Mouse (Mus musculus) urinary bladder, postnatal 10 days (tissue): Measurements from ENCODE around the gene Bcl9l.
"Not testable (repeated sequence)": the region's sequence is repeated elsewhere in the genome, so short reads cannot be mapped to it uniquely, and the experiment has no call there.

ENCODE experiments used
- DNase-seq: peaks from one replicate; pipeline ENCODE4 v3.0.0; 2022; ENCODE audit warnings: low spot score

Bcl9l gene

GRCm38 (mm10) chr9:44482552-44482951 lies at the start of gene Bcl9l:
TSS of gene Bcl9l (plus strand) at chr9:44482825.
- DNase-seq, result peak; percentile 86

GRCm38 (mm10) chr9:44435747-44436146 lies 46.9 kb upstream of the Bcl9l start:
- no peak for DNase-seq

- no peak for DNase-seq
These were observed 41.7 kb upstream of the Bcl9l start, which contains the start of gene Foxr1 for GRCm38 (mm10) chr9:44440961-44441360. TSS of gene Foxr1 (minus strand) at chr9:44441136.

- DNase-seq, result not testable (repeated sequence)
These were observed 38.1 kb upstream of the Bcl9l start for GRCm38 (mm10) chr9:44444402-44445025.

DNA sequence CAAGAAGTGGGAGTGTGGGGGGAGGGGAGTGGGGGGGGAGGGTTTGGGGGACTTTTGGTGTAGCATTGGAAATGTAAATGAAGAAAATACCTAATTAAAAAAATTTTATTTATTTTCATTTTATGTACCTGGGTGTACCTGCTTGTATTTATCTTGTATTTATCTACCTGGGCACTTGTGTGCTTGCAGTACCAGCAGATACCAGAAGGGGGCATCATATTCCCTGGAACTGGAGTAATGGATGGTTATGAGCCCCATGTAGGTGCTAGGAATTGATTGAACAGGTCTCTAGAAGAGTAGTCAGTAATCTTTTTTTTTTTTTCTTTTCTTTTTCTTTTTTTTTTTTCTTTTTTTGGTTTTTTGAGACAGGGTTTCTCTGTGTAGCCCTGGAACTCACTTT lies 32.2 kb upstream of the Bcl9l start:
- no peak for DNase-seq

- DNase-seq, result peak; percentile 69
These were observed 28.3 kb upstream of the Bcl9l start for GRCm38 (mm10) chr9:44454132-44454890.

DNA sequence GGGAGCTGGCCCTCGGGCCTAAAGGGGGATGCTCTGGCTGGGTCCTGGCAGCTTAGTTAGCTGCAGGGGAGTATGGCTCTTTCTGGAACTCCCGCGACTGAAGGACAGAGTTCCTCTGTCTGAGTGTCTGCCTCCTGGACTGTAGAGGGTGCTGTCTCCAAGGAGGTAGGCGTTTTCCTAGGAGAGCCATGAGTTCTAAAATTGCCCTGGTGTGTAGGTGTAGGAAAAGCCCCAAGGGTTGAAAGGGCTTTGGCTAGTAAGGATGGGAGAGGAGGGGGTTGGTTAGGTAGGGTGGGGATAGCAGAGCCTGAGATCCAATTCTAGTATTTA lies 27.8 kb upstream of the Bcl9l start, which contains the start of gene Upk2:
TSS of gene Upk2 (minus strand) at position 86 of the 330 bp plus-strand sequence.
- DNase-seq, result no peak

DNA sequence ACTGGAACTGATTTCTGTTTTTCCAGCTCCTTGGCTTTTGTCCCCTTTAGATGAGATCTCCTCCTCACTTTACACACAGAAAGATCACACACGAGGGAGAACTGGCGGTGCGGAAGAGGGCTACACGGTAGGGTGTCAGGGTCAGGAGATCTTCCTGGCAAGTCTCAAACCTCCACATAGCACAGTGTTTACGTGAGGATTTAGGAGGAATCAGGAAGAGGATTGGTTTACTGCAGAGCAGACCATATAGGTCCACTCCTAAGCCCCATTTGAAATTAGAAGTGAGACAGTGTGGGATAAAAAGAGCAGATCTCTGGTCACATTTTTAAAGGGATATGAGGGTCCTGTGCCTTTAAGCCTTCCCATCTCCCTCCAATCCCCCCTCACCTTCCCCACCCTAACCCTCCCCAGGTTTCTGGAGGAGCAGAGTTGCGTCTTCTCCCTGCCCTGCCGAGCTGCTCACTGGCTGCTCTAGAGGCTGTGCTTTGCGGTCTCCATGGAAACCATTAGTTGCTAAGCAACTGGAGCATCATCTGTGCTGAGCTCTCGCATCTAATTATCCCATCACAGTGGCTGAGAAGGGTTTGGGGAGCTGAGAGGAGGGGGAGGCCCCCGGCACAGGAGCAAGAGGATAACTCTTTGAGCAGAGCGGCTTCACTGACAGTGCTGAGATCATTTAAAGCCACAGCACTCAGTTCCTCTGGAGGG lies 25.4 kb upstream of the Bcl9l start:
- DNase-seq, result no peak

DNA sequence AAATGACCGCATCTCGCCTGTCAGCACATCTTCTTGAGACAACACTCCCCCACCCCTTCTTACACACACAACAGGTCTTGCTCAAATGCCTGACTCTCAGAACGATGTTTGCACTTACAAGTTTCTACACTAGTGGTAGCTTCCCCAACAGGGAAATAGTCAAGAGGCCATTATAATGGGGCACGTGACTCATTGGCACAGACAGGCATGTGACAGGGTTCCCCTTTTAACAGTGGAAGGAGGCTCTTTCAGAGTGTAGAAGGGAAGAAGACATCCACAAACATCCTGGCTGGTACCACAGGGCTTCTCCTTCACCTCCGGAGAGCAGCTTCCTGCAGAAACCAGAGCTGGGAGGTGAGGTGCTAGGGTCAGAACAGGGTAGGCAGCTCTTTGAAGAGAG lies 20.7 kb upstream of the Bcl9l start:
- DNase-seq, result no peak

DNA sequence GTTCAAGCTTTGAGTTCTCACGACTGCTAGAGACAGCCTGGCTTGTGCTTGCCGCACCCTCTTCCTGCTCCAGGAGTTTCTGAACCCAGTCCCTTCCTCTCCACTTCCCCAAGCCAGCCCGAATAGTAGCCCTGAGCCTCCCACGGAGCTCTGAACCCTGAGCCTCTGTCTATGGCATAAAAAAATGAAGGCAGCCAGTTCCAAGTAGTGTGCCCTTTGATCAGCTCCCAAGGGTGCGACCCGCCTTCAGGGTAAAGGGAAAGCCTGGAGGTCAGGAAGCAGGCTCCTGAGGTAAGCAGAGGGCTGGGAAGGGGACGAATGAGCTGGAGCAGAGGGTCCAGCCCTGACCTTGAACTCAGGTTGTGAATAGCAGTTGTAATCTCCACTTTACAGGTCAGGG lies 14.4 kb upstream of the Bcl9l start:
- no peak for DNase-seq

- DNase-seq, result no peak
These were observed 13.8 kb upstream of the Bcl9l start for GRCm38 (mm10) chr9:44468800-44469199.

GRCm38 (mm10) chr9:44473184-44473583 lies 9.4 kb upstream of the Bcl9l start:
- DNase-seq, result no peak

- DNase-seq, result no peak
These were observed 8.3 kb upstream of the Bcl9l start for GRCm38 (mm10) chr9:44474327-44474726.

GRCm38 (mm10) chr9:44475936-44476335 lies 6.7 kb upstream of the Bcl9l start:
- no peak for DNase-seq

DNA sequence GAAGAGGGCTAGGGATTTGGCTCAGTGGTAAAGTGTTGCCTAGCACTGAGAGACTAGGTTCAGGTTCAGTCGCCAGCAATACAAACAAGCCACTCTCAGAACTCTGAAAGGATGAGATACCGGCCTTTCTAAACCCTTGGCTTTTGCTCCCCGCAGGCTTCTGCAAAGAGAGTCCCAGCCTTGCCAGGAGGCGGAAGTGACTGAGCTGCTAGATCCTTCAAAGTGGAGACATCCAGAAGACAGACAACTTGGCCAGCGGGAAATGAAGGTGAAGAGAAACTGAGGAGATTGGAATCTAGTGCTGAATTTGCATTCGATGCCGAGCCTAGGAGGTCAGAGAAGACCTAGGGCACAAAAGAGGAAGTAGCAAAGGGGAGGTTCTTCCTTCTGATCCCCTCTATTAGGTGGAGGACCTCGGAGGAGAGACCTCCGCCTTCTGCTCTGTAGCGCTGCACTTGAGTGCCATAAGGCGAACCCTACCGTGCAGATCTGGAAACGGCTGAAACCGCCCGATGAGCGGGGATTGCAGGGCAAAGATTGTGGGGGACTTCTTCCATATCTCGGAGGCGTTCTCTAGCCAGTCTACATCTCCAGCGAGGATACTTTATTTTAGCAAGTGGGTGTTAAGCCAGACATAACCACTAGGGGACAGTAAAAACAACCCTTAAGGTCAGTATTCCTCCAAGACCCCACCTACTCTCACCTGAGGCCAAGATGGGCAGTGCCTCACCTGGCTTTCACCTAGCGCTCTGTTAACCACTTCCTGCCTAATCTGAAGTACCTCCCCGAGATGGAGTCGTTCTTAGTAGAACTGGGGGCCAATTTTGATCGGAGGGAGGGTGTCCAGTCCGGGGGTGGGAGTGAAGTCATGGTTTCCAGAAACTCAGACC lies 5.0 kb upstream of the Bcl9l start:
- DNase-seq, result no peak

GRCm38 (mm10) chr9:44478229-44478921 lies 4.2 kb upstream of the Bcl9l start:
- no peak for DNase-seq

- no peak for DNase-seq
These were observed 3.5 kb upstream of the Bcl9l start for GRCm38 (mm10) chr9:44478959-44479605.

DNA sequence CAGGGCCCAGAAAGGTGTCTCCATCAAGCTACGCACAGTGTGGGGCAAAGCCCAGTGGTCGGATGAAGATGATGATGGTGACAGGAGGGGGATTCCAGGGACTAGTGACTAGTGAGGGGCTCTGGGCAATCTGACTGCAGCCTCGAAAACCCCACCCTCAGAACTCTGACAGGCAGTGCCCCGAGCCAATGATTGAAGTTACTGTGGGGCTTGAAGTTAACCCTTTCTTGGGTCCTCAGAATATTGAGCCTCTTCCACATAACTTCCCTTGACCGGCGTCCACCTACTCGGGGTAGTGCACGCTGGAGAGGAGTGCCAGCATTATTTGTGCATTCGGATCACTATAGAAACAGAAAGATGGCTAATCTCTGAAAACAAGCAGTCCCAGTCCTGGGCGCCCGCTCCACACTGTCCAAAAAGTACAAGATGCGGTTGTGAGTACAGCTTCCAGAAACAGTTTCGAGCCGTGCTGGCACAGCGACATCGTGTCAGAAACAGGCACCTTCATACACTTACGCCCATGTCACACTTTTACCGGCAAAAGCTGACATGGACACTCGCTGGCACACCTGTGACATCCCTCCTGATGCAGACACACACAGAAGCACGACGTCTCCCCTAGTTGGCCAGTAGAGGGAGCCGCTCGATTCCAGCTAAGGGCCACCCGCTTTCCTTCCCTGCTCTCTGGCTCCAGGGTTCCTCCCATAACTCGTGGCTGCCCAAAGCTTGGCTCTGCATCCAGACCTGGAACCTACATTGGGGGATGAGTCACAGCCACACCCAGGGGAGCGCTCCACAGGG lies 2.8 kb upstream of the Bcl9l start:
- no peak for DNase-seq

- no peak for DNase-seq
These were observed 513 bp upstream of the Bcl9l start for GRCm38 (mm10) chr9:44482112-44482511.

DNA sequence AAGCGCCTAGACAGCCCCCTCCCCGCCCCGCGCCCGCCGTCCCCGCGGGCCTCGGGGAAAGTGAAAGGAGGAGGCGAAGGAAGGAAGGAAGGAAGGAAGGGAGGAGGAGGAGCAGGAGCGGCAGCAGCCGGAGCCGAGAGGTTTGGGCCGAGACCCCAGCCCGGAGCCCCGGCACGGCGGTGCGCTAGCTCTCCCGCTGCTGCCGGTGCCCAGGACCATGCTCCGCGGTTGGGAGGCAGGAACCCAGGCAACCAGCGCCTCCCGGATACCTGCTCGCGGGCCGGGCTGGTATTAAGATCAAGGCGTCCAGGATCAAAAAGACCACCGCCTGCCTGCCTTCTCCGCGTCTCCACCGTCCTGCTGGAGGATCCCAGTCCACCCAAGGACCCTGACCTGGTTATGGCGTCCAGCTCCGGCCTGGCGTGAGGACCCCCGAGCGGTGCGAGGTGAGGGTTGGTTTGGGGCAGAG lies 450 bp downstream of the Bcl9l start:
- no peak for DNase-seq
